Mouse (Mus musculus): Measurements from ENCODE around the gene Eml6. TPM values are rescaled to one million over a fixed set of nuclear protein-coding genes. Genes with fewer than 3 reads are reported as not detected.
"Not testable (repeated sequence)": the region's sequence is repeated elsewhere in the genome, so short reads cannot be mapped to it uniquely, and the experiment has no call there.

The Eml6 gene
- total RNA-seq, 2 experiments from 2014 or later, result 1.4 to 2.6 TPM

- no peak for ATAC-seq (replicated peaks; ENCODE audit: poor library complexity, severe bottlenecking)
Observed at GRCm38 (mm10) chr11:29758617-29759016, 267.2 kb downstream of the Eml6 start.

- not testable (repeated sequence) for ATAC-seq (replicated peaks; ENCODE audit: poor library complexity, severe bottlenecking)
Observed at GRCm38 (mm10) chr11:29756007-29756406, 269.8 kb downstream of the Eml6 start.

GRCm38 (mm10) chr11:29751648-29752611, 273.9 kb downstream of the Eml6 start:
- no peak for ATAC-seq (replicated peaks; ENCODE audit: poor library complexity, severe bottlenecking)

GRCm38 (mm10) chr11:29751013-29751412, 274.8 kb downstream of the Eml6 start:
- ATAC-seq (replicated peaks; ENCODE audit: poor library complexity, severe bottlenecking), result no peak

GRCm38 (mm10) chr11:29749468-29749829, 276.4 kb downstream of the Eml6 start:
- no peak for ATAC-seq (replicated peaks; ENCODE audit: poor library complexity, severe bottlenecking)

GRCm38 (mm10) chr11:29748750-29749467, 276.9 kb downstream of the Eml6 start:
- ATAC-seq (replicated peaks; ENCODE audit: poor library complexity, severe bottlenecking), result no peak

GRCm38 (mm10) chr11:29747881-29748280, 278.0 kb downstream of the Eml6 start:
- ATAC-seq (replicated peaks; ENCODE audit: poor library complexity, severe bottlenecking), result no peak

GRCm38 (mm10) chr11:29747365-29747764, 278.5 kb downstream of the Eml6 start:
- ATAC-seq (replicated peaks; ENCODE audit: poor library complexity, severe bottlenecking), result no peak

- no peak for ATAC-seq (replicated peaks; ENCODE audit: poor library complexity, severe bottlenecking)
Observed at GRCm38 (mm10) chr11:29746203-29746602, 279.6 kb downstream of the Eml6 start.

- ATAC-seq (replicated peaks; ENCODE audit: poor library complexity, severe bottlenecking), result no peak
Observed at GRCm38 (mm10) chr11:29745513-29745912, 280.3 kb downstream of the Eml6 start.

GRCm38 (mm10) chr11:29744760-29745430, 280.9 kb downstream of the Eml6 start:
- ATAC-seq (replicated peaks; ENCODE audit: poor library complexity, severe bottlenecking), result no peak

- no peak for ATAC-seq (replicated peaks; ENCODE audit: poor library complexity, severe bottlenecking)
Observed at GRCm38 (mm10) chr11:29739752-29740151, 286.1 kb downstream of the Eml6 start.

- peak; percentile 99 for ATAC-seq (replicated peaks; ENCODE audit: poor library complexity, severe bottlenecking)
Observed at GRCm38 (mm10) chr11:29727901-29728300, 297.9 kb downstream of the Eml6 start.

GRCm38 (mm10) chr11:29725610-29726009, 300.2 kb downstream of the Eml6 start:
- no peak for ATAC-seq (replicated peaks; ENCODE audit: poor library complexity, severe bottlenecking)

GRCm38 (mm10) chr11:29725167-29725566, 300.7 kb downstream of the Eml6 start:
- ATAC-seq (replicated peaks; ENCODE audit: poor library complexity, severe bottlenecking), result no peak

- no peak for ATAC-seq (replicated peaks; ENCODE audit: poor library complexity, severe bottlenecking)
Observed at GRCm38 (mm10) chr11:29724213-29724612, 301.6 kb downstream of the Eml6 start.

- ATAC-seq (replicated peaks; ENCODE audit: poor library complexity, severe bottlenecking), result no peak
Observed at GRCm38 (mm10) chr11:29719597-29719996, 306.2 kb downstream of the Eml6 start.

GRCm38 (mm10) chr11:29718541-29718940, 307.3 kb downstream of the Eml6 start:
- ATAC-seq (replicated peaks; ENCODE audit: poor library complexity, severe bottlenecking), result peak; percentile 76

GRCm38 (mm10) chr11:29715499-29715898, 310.3 kb downstream of the Eml6 start:
- ATAC-seq (replicated peaks; ENCODE audit: poor library complexity, severe bottlenecking), result no peak

- 0 out of 2 replicates have a peak, but pooled peaks have one; percentile 31 for ATAC-seq (replicated peaks; ENCODE audit: poor library complexity, severe bottlenecking)
Observed at GRCm38 (mm10) chr11:29714789-29715188, 311.0 kb downstream of the Eml6 start.

- no peak for ATAC-seq (replicated peaks; ENCODE audit: poor library complexity, severe bottlenecking)
Observed at GRCm38 (mm10) chr11:29714114-29714513, 311.7 kb downstream of the Eml6 start.

All from granulocyte monocyte progenitor cell, adult 5-6 weeks (primary cell).